Mouse (Mus musculus) neutrophil, adult 59 days (primary cell): ENCODE data around the gene Dmrt2. TPM values are rescaled to one million over a fixed set of nuclear protein-coding genes. Genes with fewer than 3 reads are reported as not detected.

ENCODE experiments used
- total RNA-seq, 2 experiments: library from RNA; stranded (reverse); gene quantifications; 1 replicate in 1 of 2; 2 replicates in 1 of 2; pipeline ENCODE4 v1.2.4; 2023

Dmrt2 gene
- not detected for total RNA-seq

GRCm38 (mm10) chr19:25672101-25672950, at the start of gene Dmrt2:
Dmrt2 (plus strand) TSS chr19:25672411.

Other genes with a start within 250 kb of the Dmrt2 start
- not detected for gene Dmrt1, start 166.8 kb upstream of the Dmrt2 start, total RNA-seq
- gene Dmrt3, start 62.1 kb upstream of the Dmrt2 start, total RNA-seq, result not detected